Mouse (Mus musculus): ENCODE measurements around the gene Fgf11.

DNA sequence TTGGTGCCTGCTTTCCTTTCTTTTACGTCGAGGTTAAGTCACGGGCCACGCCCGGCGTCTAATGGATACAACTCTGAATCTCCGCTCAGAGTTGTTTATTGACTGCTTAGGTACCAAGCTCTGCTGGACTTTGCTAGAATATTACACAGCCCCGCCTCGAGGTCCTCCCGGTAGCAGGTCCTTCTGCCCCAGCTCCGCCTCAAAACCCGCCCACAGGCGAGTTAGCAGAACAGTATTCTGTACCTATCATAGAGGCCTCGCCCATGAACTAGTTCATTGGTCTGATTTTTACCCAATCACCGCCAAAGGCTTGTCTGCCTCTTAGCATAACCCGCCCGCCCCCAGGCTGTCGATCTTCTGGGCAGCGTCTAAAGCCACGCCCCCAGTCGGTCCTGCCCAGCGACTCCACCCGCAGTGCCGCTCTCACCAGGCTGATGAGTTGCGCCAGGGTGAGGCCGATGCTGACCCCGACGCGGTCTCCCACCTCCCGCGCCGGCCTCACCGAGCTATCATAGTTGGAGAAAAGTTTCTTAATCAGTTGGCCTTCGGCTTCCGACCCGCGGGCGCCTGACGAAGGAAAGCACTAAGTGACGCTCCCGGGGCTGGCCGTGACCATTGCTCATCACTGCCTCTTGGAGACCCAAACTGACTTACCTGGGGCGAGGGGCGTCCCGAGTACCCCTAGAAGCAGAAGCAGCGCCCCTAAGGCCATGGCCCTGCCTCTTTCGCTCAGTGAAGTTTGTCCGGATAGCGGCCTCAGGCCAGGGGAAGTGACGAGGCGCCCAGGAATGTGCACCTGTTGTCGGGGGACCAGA lies 6.3 kb downstream of the Fgf11 start, which contains the start of gene Chrnb1:
- TF ChIP-seq EP300 (IDR thresholded peaks at IDR 0.05; ENCODE audit: low read depth) (no peak), CTCF (IDR thresholded peaks at IDR 0.05; ENCODE audit: low read depth) (peak; percentile 19; the same call in 1 of the 2 replicates)
